Mouse (Mus musculus) monocyte, adult 2 months (primary cell): ENCODE measurements at regions not wholly inside any gene's neighbourhood (a gene's known extent, or its start where the extent isn't known, plus 50 kb on each side); places are given as distances from the start of the nearest gene placed in this dataset.
A peak's percentile ranks its signal among the peaks of the same experiment; 100 is the strongest.

Source experiments
- DNase-seq, 2 experiments: peaks; one replicate each; pipeline ENCODE4 v3.0.0; 2022; ENCODE audit warnings: low spot score in 2 of 2, low read depth in 1 of 2

DNA sequence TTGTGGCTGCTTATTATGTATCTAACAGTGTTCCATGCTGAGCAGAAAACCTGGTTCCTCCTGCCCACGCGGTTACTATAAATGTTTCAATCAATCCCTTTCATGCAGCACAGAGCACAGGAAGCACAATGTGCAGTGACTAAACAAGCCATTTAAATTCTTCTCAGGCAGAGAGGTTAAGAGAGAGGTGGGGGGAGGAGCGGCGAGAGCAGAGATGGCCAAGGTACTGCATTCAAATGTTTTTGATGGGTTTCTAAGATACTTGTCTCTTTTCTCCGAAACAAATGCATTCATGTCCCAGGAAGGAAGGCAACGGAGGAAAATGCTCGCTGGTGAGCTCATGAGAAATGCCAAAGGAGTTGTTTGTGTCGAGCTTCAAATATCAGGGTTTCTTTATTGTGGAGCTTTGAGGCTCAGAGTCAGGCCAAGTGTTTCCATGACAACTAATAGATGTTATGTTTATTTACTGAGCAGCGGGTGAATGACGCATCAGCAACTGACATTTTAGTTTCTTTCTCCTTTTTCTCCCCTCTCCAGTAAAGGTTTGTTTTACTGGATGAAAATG is 122.8 kb upstream of the Npvf start:
- DNase-seq: no peak

GRCm38 (mm10) chr6:50777827-50778226 is 123.6 kb upstream of the Npvf start:
- no peak for DNase-seq

- no peak for DNase-seq
Measured at GRCm38 (mm10) chr6:50780677-50781076, 126.4 kb upstream of the Npvf start.

DNA sequence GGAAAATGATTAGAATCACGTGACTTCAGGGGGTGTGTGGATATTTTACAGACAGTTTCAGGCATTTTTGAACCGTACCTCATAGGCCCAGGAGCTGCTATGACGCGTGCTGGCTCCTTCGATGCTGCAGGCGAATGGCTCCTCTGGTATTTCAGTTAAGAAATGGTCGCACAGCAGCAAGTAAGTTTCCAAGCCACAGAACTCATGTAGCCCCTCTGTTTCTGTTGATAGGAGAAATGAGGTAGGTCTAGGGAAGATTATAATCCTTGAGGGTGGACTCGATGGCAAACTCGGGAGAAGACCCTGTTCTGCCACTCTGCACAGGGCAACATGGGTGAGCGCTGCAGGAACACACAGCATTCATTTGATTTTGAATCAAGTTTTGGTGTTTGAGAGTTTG is 127.0 kb upstream of the Npvf start:
- no peak for DNase-seq

GRCm38 (mm10) chr6:50782221-50782620 is 128.0 kb upstream of the Npvf start:
- DNase-seq: no peak

DNA sequence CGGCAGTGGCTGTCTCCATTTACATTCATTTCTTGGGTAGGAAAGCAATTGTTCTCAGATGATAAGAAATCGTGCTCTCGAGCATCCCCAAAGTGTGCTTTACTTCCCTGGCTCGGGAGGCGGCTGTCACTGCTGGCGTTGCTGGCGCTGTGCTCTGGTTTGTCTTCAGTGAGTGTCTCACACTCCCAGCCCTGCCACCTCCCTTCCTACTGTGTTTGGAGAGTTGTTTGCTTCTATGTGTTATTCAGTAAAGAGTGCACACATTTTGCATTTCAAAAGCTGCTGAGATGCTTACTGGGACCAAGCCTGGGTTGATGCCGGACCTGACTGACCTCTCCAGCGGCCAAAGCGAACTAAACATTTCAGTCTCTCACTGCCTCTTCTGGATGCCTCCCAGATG is 129.3 kb upstream of the Npvf start:
- no peak for DNase-seq

DNA sequence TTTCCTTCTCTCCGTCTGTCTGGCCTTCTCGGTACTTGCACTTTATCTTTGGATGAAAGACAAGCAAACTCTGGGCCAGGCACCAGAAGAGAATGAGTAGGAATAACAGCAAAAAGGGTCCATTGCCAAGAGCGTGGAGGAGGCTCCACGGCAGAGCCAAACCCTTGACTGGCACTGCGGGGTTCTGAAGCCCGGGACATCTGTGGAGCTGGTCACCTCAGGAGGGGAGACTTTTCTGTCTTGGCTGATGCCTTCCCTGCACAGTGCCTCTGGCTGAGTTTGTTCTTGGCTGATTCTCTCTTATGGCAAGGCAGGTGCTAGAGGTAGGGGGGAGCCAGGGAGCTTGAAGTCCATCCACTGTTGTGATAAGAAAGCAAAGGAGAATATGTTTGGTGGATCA is 130.1 kb upstream of the Npvf start:
- DNase-seq: no peak

DNA sequence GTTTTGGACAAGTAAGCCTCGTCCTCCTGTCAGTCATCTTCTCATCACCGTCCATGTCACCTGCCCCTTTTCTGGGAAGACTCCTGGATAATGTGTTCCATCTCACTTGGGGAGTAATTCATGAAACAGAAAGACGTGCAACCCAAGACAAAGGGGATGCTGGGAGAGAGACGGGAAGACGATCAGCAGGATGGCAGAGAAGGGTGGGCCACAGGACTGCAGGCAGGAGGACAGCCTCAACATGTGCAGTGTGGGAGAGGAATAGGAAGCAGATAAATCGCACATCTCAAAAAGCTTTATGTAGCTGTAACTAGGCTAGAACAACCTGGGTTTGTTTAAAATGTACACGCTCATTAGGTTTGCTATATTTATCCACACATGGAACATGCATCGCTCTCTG is 133.4 kb upstream of the Npvf start:
- DNase-seq: no peak

- DNase-seq: no peak
Measured at GRCm38 (mm10) chr6:50799963-50800362, 145.7 kb upstream of the Npvf start.

- DNase-seq: no peak
Measured at GRCm38 (mm10) chr6:50802956-50803355, 148.7 kb upstream of the Npvf start.

GRCm38 (mm10) chr6:50804477-50805005 is 150.3 kb upstream of the Npvf start:
- no peak for DNase-seq

- no peak for DNase-seq
Measured at GRCm38 (mm10) chr6:50806376-50807077, 152.3 kb upstream of the Npvf start.

DNA sequence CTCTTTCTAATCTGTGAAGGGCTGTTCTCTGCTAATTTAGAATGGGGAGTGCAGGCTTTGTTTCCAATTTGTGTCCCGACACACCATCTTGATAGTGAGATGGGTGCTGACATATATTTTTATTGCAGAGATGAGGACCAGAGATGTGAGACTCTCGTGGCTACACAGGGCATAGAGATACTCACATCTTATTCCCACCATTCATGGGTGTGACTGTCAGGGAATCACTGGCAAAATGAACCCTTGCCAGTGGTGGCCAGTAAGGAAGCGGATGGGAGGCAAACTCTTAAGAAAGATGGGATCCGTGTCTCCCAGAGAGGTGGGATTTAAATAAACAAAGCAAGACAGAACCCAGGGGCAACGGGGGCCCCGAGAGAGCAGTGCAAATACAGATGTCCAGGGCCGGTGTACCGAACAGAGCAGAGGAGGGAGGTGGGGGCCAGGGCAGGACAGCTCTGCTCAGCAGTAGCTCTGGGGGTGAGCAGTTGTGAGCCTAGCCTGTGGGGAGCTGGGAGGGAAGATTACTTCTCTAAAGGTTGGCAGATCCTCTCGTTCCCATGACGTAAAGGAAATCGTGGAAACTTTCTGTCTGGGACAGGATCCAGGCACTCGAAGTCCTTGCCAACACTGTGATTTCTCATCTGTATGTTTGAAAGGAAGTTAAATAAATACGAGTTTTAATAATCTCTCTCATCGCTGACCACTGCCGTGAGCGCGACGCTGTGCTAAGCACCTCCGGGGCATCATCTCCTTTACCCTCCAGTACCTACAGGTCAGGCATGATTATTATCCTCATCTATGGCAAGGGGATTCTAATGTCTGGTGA is 153.2 kb upstream of the Npvf start:
- DNase-seq: no peak

DNA sequence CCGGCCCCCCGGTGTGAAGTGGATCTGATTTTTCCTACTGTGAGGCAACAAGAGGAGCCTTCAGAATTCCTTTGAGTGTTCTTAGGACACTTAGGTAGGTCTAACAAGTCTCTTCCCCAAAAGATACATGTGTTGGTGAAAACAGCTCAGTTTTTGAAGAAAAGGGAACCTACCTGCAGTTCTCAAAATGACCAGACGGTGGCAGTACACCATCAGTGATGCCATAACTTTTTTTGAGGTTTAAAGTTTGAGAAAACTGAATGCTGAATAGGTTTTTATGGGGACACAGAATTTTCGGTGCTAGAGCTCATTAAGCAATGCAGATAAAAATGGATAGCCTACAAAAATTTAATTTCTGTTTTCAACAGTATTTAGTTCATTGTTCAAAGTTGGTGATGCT is 153.9 kb upstream of the Npvf start:
- DNase-seq: peak in 1 of 2 experiments; percentile 6

- DNase-seq: no peak
Measured at GRCm38 (mm10) chr6:50808811-50809668, 154.8 kb upstream of the Npvf start.

GRCm38 (mm10) chr6:50809669-50809983 is 155.4 kb upstream of the Npvf start:
- no peak for DNase-seq

DNA sequence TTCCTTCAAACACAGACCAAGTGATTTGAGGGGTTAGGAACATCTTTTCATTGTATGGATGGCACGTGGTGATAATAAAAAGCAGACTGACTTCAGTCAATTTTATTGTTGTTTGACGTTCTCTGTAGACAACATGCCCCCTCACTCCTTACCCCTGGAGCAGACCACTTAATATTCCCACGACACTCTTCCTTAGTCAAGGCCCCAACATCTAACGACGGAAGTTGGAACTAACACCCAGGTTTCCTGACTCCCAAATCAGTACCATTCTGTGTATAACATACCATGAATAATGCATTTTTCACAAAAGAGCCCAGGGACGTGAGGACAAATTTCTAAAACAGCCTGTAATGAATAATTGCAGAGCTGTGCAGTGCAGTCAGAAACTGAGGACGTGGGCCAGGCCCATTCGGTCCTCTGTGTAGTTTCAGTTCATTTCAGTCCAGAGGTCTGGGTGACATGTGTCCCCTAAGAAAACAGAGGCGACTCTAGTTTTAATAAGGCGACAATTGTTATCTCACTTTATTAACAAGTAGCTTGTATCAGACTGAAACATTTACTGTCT is 160.8 kb upstream of the Npvf start:
- DNase-seq: no peak

DNA sequence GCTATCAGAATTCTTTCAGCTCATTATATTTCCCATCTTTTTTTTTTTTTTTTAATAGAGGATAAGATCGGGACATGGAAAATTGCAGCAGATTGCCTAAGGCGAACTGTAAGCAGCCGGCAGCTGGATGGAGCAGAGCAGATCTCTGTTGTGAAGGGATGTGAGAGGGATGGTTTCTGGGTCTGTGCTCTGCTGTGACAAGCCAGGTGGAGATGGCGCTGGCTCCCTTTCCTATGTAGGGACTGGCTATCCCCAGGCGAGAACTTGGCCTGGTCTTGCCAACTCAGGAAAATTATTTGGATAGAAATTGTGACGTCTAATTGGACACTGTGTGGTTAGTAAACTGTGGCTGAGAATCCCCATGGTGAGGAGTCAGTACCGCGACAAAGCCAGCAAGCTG is 161.3 kb upstream of the Npvf start:
- DNase-seq: no peak

GRCm38 (mm10) chr6:50817430-50817829 is 163.2 kb upstream of the Npvf start:
- no peak for DNase-seq

DNA sequence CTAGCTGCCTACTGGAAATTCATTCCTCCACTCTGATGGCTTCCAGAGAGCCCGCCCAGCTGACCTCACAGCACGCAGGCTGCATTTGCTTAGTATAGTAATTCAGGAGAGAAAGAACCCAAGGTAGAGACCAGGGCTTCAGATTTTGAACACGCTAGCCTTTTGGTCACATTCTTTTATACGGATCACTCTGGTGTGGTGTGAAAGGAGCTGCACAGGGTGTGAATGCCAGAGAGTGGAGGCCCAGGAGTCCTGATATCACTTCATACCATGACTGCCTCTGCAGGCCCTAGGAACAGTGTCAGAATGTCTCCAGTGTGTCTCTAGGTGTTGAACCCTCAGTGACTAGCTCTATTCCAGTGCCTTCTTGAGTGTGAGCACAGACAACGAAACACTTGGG is 164.2 kb upstream of the Npvf start:
- no peak for DNase-seq
